Mouse (Mus musculus) myocyte (in vitro differentiated cells): ENCODE data around the gene Taf5. TPM values are rescaled to one million over a fixed set of nuclear protein-coding genes. Genes with fewer than 3 reads are reported as not detected.

ENCODE experiments used
- H3K27me3 ChIP-seq: one replicate; pipeline ENCODE4 v1.6.1; 2011; ENCODE audit not compliant: control insufficient read depth, insufficient read depth, insufficient read length
- H3K36me3 ChIP-seq: one replicate; pipeline ENCODE4 v1.6.1; 2011; ENCODE audit not compliant: control insufficient read depth, insufficient read depth
- H3K4me2 ChIP-seq: one replicate; pipeline ENCODE4 v1.6.1; 2011; ENCODE audit warnings: low read depth, control low read depth
- H3K4me3 ChIP-seq: one replicate; pipeline ENCODE4 v1.5.1; 2011; ENCODE audit warnings: mild to moderate bottlenecking, control low read depth, moderate library complexity
- H3K79me2 ChIP-seq: one replicate; pipeline ENCODE4 v1.6.1; 2011; ENCODE audit not compliant: control insufficient read depth, insufficient read depth
- H3ac ChIP-seq: one replicate; pipeline ENCODE4 v1.6.1; 2011; ENCODE audit not compliant: control insufficient read depth, insufficient read length
- CEBPB ChIP-seq: IDR thresholded peaks from 2 replicates; pipeline ENCODE4 v1.6.1; 2011; ENCODE audit warnings: mild to moderate bottlenecking, moderate library complexity; ENCODE audit not compliant: poor library complexity, insufficient read depth, severe bottlenecking
- E2F4 ChIP-seq: IDR thresholded peaks from one replicate; pipeline ENCODE4 v1.6.1; 2011; ENCODE audit warnings: mild to moderate bottlenecking, control low read depth, moderate library complexity; ENCODE audit not compliant: insufficient read depth
- MAX ChIP-seq: IDR thresholded peaks from one replicate; pipeline ENCODE4 v1.6.1; 2011; ENCODE audit warnings: low read depth, mild to moderate bottlenecking, control low read depth
- MYOD1 ChIP-seq, 3 experiments: IDR thresholded peaks; one replicate each; pipeline ENCODE4 v1.6.1; 2011; ENCODE audit warnings: control low read depth in 2 of 3, low read depth in 2 of 3, mild to moderate bottlenecking in 2 of 3, moderate library complexity in 1 of 3; ENCODE audit not compliant: insufficient read length in 2 of 3, control insufficient read depth in 1 of 3
- MYOG ChIP-seq, 3 experiments: IDR thresholded peaks; one replicate each; pipeline ENCODE4 v1.6.1; 2011; ENCODE audit warnings: control low read depth in 2 of 3, low read depth in 2 of 3, mild to moderate bottlenecking in 2 of 3; ENCODE audit not compliant: insufficient read length in 2 of 3, control insufficient read depth in 1 of 3, insufficient read depth in 1 of 3
- POLR2A ChIP-seq: IDR thresholded peaks from one replicate; pipeline ENCODE4 v1.6.1; 2011; ENCODE audit warnings: low read depth, mild to moderate bottlenecking, control low read depth, moderate library complexity; ENCODE audit not compliant: insufficient read length
- POLR2AphosphoS2 ChIP-seq: IDR thresholded peaks from one replicate; pipeline ENCODE4 v1.6.1; 2011; ENCODE audit warnings: low read depth, control low read depth; ENCODE audit not compliant: insufficient read length
- REST ChIP-seq: IDR thresholded peaks from one replicate; pipeline ENCODE4 v1.6.1; 2011; ENCODE audit warnings: mild to moderate bottlenecking, control low read depth, moderate library complexity; ENCODE audit not compliant: insufficient read depth, insufficient read length
- SRF ChIP-seq: IDR thresholded peaks from one replicate; pipeline ENCODE4 v1.6.1; 2011; ENCODE audit warnings: low read depth; ENCODE audit not compliant: control insufficient read depth, insufficient read length
- TCF12 ChIP-seq: IDR thresholded peaks from one replicate; pipeline ENCODE4 v1.6.1; 2011; ENCODE audit warnings: mild to moderate bottlenecking, control low read depth; ENCODE audit not compliant: poor library complexity, insufficient read depth, severe bottlenecking
- TCF3 ChIP-seq: IDR thresholded peaks from one replicate; pipeline ENCODE4 v1.6.1; 2011; ENCODE audit warnings: low read depth, control low read depth; ENCODE audit not compliant: insufficient read length
- USF1 ChIP-seq: IDR thresholded peaks from one replicate; pipeline ENCODE4 v1.6.1; 2011; ENCODE audit warnings: low read depth, mild to moderate bottlenecking, control low read depth, moderate library complexity
- polyA plus RNA-seq: library from polyadenylated mRNA; unstranded; fragments of >200 nt; fragmentation: generic; extraction: Trizol; gene quantifications from one replicate; pipeline ENCODE4 v1.2.1, GENCODE M21; 2012; ENCODE audit warnings: missing spikeins

Taf5 gene
- polyA plus RNA-seq, 1 experiment: 2.5 TPM

GRCm38 (mm10) chr19:47022709-47023108 lies 44.8 kb upstream of the Taf5 start:
- Histone ChIP-seq H3K79me2 (no peaks in the 10 kb centered on the region), H3ac (no peak overlapping the region), H3K4me2 (no peak overlapping the region), H3K27me3 (peaks cover 12% of the 10 kb centered on the region), H3K4me3 (no peak overlapping the region), H3K36me3 (no peaks in the 10 kb centered on the region)
- TF ChIP-seq CEBPB: no peak
- no peak for TF ChIP-seq USF1
- no peak for TF ChIP-seq POLR2A
- no peak for TF ChIP-seq MYOD1 (IDR thresholded peaks at IDR 0.05; ENCODE audit: control insufficient read depth in 1 of 3, insufficient read length in 2 of 3, low read depth in 2 of 3)
- TF ChIP-seq E2F4: no peak
- TF ChIP-seq REST: no peak
- TF ChIP-seq MYOG (IDR thresholded peaks at IDR 0.05; ENCODE audit: control insufficient read depth in 1 of 3, insufficient read depth in 1 of 3, insufficient read length in 2 of 3, low read depth in 2 of 3): no peak
- no peak for TF ChIP-seq TCF3
- TF ChIP-seq POLR2AphosphoS2: no peak
- TF ChIP-seq TCF12: no peak
- no peak for TF ChIP-seq MAX
- no peak for TF ChIP-seq SRF

DNA sequence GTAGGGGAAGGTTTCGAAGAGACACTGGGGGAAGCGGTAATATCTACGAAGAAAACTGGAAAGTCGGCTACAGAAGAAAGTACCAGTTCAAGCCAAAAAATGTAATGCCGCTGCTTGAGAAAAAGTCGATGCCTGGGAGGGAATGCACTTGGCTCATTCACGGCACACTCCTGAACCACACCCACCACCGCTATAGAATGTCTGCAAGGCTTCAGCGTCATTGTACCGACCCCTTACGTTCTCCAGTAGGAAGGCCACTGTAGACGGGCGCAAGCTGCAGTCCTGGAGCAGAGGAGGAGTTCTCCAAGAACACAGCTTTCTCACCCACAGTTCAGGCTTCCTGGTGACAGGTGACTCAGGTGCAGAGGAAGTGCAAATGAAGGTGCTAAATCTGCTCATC lies 44.0 kb upstream of the Taf5 start:
- H3K36me3 ChIP-seq: no peaks in the 10 kb centered on the region
- TF ChIP-seq REST (no peak), MYOD1 (IDR thresholded peaks at IDR 0.05; ENCODE audit: control insufficient read depth in 1 of 3, insufficient read length in 2 of 3, low read depth in 2 of 3) (no peak), TCF12 (no peak), MAX (no peak), TCF3 (no peak), USF1 (no peak), E2F4 (no peak), MYOG (IDR thresholded peaks at IDR 0.05; ENCODE audit: control insufficient read depth in 1 of 3, insufficient read depth in 1 of 3, insufficient read length in 2 of 3, low read depth in 2 of 3) (no peak), CEBPB (no peak), POLR2A (no peak), POLR2AphosphoS2 (no peak), SRF (no peak)
- H3K27me3 ChIP-seq: peaks cover 10% of the 10 kb centered on the region
- no peak overlapping the region for H3ac ChIP-seq
- no peak overlapping the region for H3K4me2 ChIP-seq
- no peaks in the 10 kb centered on the region for H3K79me2 ChIP-seq
- H3K4me3 ChIP-seq: no peak overlapping the region

DNA sequence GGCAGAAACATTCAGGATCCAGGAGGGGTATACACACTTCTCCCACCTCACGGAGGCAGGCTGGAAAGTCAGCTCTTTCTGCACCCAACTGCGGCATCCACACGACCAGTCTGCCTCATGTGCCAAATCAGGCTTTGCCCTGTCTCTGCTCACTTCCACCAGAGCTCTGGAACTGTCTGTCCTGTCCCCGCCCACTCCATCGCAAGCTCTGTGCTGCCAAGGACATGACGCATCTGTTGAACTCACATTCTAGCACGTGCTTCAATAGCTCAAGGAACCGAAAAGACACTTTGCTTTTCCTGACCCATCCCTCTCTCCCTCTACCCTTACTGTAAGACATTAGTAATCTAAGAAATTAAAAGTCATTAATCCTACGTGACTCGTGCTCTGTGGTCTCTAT lies 42.6 kb upstream of the Taf5 start:
- H3K36me3 ChIP-seq: no peaks in the 10 kb centered on the region
- no peaks in the 10 kb centered on the region for H3K79me2 ChIP-seq
- no peak overlapping the region for H3K4me3 ChIP-seq
- no peak overlapping the region for H3K4me2 ChIP-seq
- no peak for TF ChIP-seq CEBPB
- no peak for TF ChIP-seq E2F4
- TF ChIP-seq POLR2AphosphoS2: no peak
- no peak for TF ChIP-seq MYOD1 (IDR thresholded peaks at IDR 0.05; ENCODE audit: control insufficient read depth in 1 of 3, insufficient read length in 2 of 3, low read depth in 2 of 3)
- no peak for TF ChIP-seq POLR2A
- no peak for TF ChIP-seq TCF3
- TF ChIP-seq REST: no peak
- no peak for TF ChIP-seq TCF12
- TF ChIP-seq SRF: no peak
- no peak for TF ChIP-seq MYOG (IDR thresholded peaks at IDR 0.05; ENCODE audit: control insufficient read depth in 1 of 3, insufficient read depth in 1 of 3, insufficient read length in 2 of 3, low read depth in 2 of 3)
- no peak for TF ChIP-seq USF1
- no peak for TF ChIP-seq MAX
- H3K27me3 ChIP-seq: no peaks in the 10 kb centered on the region
- H3ac ChIP-seq: no peak overlapping the region

DNA sequence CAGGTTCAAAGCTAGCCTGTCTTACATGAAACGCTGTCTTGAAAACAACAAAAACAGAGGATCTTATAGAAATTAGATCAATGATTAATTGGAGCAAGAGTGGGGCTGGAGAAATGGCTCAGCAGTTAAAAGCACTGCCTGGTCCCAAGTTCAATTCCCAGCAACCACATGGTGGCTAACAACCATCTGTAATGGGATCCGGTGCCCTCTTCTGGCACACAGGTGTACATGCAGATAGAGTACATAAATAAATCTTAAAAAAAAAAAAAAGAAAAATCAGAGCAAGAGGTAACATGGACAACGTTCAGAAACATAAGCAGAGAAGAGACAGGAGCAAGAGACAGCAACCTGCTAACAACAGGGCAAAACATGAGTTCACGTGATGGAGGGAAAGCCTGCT lies 41.0 kb upstream of the Taf5 start:
- no peaks in the 10 kb centered on the region for H3K27me3 ChIP-seq
- H3K79me2 ChIP-seq: no peaks in the 10 kb centered on the region
- no peak overlapping the region for H3ac ChIP-seq
- TF ChIP-seq SRF (no peak), POLR2A (no peak)
- no peak overlapping the region for H3K4me3 ChIP-seq
- H3K36me3 ChIP-seq: no peaks in the 10 kb centered on the region
- no peak overlapping the region for H3K4me2 ChIP-seq

GRCm38 (mm10) chr19:47029796-47030195 lies 37.8 kb upstream of the Taf5 start:
- H3K79me2 ChIP-seq: no peaks in the 10 kb centered on the region
- H3K27me3 ChIP-seq: no peaks in the 10 kb centered on the region
- no peak overlapping the region for H3ac ChIP-seq
- H3K4me2 ChIP-seq: no peak overlapping the region
- peaks cover 9% of the 10 kb centered on the region for H3K36me3 ChIP-seq
- no peak overlapping the region for H3K4me3 ChIP-seq
- TF ChIP-seq CEBPB (no peak), MYOG (IDR thresholded peaks at IDR 0.05; ENCODE audit: control insufficient read depth in 1 of 3, insufficient read depth in 1 of 3, insufficient read length in 2 of 3, low read depth in 2 of 3) (no peak), SRF (no peak), MAX (no peak), TCF3 (no peak)
